ENCODE assay signal across 8 mouse cellular contexts in genomic region chr4:72195116-72195835, GRCm38 (mm10). TPM values are rescaled to one million over a fixed set of nuclear protein-coding genes. Genes with fewer than 3 reads are reported as not detected.
A peak's percentile ranks its signal among the peaks of the same experiment; 100 is the strongest.
DNase-seq lines count a peak whose midpoint lies in the region; ATAC-seq and TF ChIP-seq lines count a peak whose summit lies in the region.

No protein-coding gene starts in this region.

- 58% methylated on average over 6 of the region's 6 CpGs for WGBS in stomach, postnatal 0 days

- no peak for TF ChIP-seq CTCF in stomach, postnatal 0 days (IDR thresholded peaks at IDR 0.05; ENCODE audit: low read depth)

- no peak overlapping the region for H3K4me3 ChIP-seq in stomach, postnatal 0 days (ENCODE audit: low read depth, low read length)

- H3K36me3 ChIP-seq in stomach, postnatal 0 days (ENCODE audit: control insufficient read depth, insufficient read depth, low read length) = no peaks in the 10 kb centered on the region

- DNase-seq in urinary bladder, postnatal 25 days (ENCODE audit: low spot score) = peak; percentile 11
- DNase-seq in urinary bladder, postnatal 4 days (ENCODE audit: low spot score in 2 of 2) = no peak
- peak; percentile 54 for DNase-seq in lung, postnatal 14 days
- peak; percentile 37 for DNase-seq in stomach, postnatal 0 days (ENCODE audit: low spot score)
- no peak for DNase-seq in adrenal gland, postnatal 25 days
- DNase-seq in thymus, postnatal 0 days (ENCODE audit: low spot score) = no peak
- DNase-seq in testis, postnatal 14 days (ENCODE audit: low spot score) = no peak

- no peak for TF ChIP-seq EP300 in stomach, postnatal 0 days (optimal IDR thresholded peaks at IDR 0.05)

- H3K27me3 ChIP-seq in stomach, postnatal 0 days (ENCODE audit: control insufficient read depth, insufficient read depth, low read length) = no peaks in the 10 kb centered on the region

- H3K9me3 ChIP-seq in stomach, postnatal 0 days (ENCODE audit: control insufficient read depth, low read length) = no peaks in the 10 kb centered on the region

- peak; percentile 71 for ATAC-seq in granulocyte monocyte progenitor cell, adult 5-6 weeks (replicated peaks; ENCODE audit: poor library complexity, severe bottlenecking)
- no peak for ATAC-seq in stomach, postnatal 0 days (ENCODE audit: low FRiP score, low TSS enrichment)

- H3K27ac ChIP-seq in stomach, postnatal 0 days (replicated peaks) = no peak overlapping the region

- peaks cover 3% of the 10 kb centered on the region; the same call in 1 of the 2 replicates for H3K4me1 ChIP-seq in stomach, postnatal 0 days (replicated peaks; ENCODE audit: control insufficient read depth, insufficient read depth)

- no peak overlapping the region for H3K9ac ChIP-seq in stomach, postnatal 0 days (ENCODE audit: low read length)

- no peak overlapping the region for H3K4me2 ChIP-seq in stomach, postnatal 0 days (replicated peaks; ENCODE audit: low read depth)

RNA-seq across cellular contexts. Expression of gene Tle1, which starts 5.4 kb away (rescaled TPM):
- 7.3 and 8.4 TPM in 2 replicates for total RNA-seq in granulocyte monocyte progenitor cell, adult 5-6 weeks (2014; fragmentation: Nextera tagmentation)
- 7.5 and 8.4 TPM in 2 replicates for total RNA-seq in granulocyte monocyte progenitor cell, adult 5-6 weeks (2017)
- polyA plus RNA-seq in stomach, postnatal 0 days (2015; fragmentation: Nextera tagmentation; extraction: Ambion mirVana) = 10.0 and 11.3 TPM in 2 replicates
- 35.3 and 39.1 TPM in 2 replicates for total RNA-seq in adrenal gland, postnatal 25 days (2021)
- 5.7 and 6.0 TPM in 2 replicates for polyA plus RNA-seq in thymus, postnatal 0 days (2015; fragmentation: Nextera tagmentation; extraction: Ambion mirVana)

Comparison
In these comparisons a context has a peak if more than half of its experiments do, and no peak if none do; other contexts are left out.
1. DNase-seq: peak in urinary bladder, postnatal 25 days (single experiment), lung, postnatal 14 days (single experiment) and stomach, postnatal 0 days (single experiment); none in urinary bladder, postnatal 4 days (0 of 2), adrenal gland, postnatal 25 days (single experiment), thymus, postnatal 0 days (single experiment) and testis, postnatal 14 days (single experiment).